Comparison of ENCODE assay signal across 8 mouse cellular contexts in genomic region chr11:88728508-88728890, GRCm38 (mm10). TPM values are rescaled to one million over a fixed set of nuclear protein-coding genes. Genes with fewer than 3 reads are reported as not detected.
DNase-seq lines count a peak whose midpoint lies in the region; ATAC-seq and TF ChIP-seq lines count a peak whose summit lies in the region.

No protein-coding gene starts in this region.

- H3K27ac ChIP-seq in cortical plate, adult 2 months (ENCODE audit: insufficient read depth, low read length) = no peak overlapping the region

- H3K4me3 ChIP-seq in cortical plate, adult 2 months (ENCODE audit: insufficient read depth, low read length) = no peak overlapping the region

- TF ChIP-seq CTCF in cortical plate, adult 2 months (IDR thresholded peaks at IDR 0.05; ENCODE audit: extremely low read depth, insufficient read depth, low read length) = peak; percentile 98

- no peak for TF ChIP-seq POLR2A in cortical plate, adult 2 months (IDR thresholded peaks at IDR 0.05; ENCODE audit: extremely low read depth, insufficient read depth, low read length)

- peak; percentile 62 for ATAC-seq in granulocyte monocyte progenitor cell, adult 5-6 weeks (replicated peaks; ENCODE audit: poor library complexity, severe bottlenecking)

- DNase-seq in CD4-positive, CD25-positive, alpha-beta regulatory T cell, adult 2 months (ENCODE audit: low read depth, low spot score) = peak; percentile 88
- DNase-seq in WW6 (ENCODE audit: low read depth, low spot score) = peak; percentile 43
- DNase-seq in layer of hippocampus, adult 18-20 months (ENCODE audit: low spot score in 2 of 2) = peak; percentile 32 to 77
- DNase-seq in lung, postnatal 10 days = peak; percentile 85
- peak; percentile 62 for DNase-seq in right cerebral cortex, postnatal 14 days
- peak; percentile 60 to 83 for DNase-seq in urinary bladder, postnatal 4 days (ENCODE audit: low spot score in 2 of 2)

- H3K4me1 ChIP-seq in cortical plate, adult 2 months (ENCODE audit: control insufficient read depth, insufficient read depth, low read length) = no peaks in the 10 kb centered on the region; the same call in 1 of the 2 replicates

RNA-seq across cellular contexts. Expression of gene Msi2, which starts 10.2 kb away (rescaled TPM):
- 57.1 and 57.5 TPM in 2 replicates for polyA plus RNA-seq in cortical plate, adult 2 months (2012; rRNA removed)
- total RNA-seq in granulocyte monocyte progenitor cell, adult 5-6 weeks (2014; fragmentation: Nextera tagmentation) = 35.2 and 39.6 TPM in 2 replicates
- 33.6 and 34.7 TPM in 2 replicates for total RNA-seq in granulocyte monocyte progenitor cell, adult 5-6 weeks (2017)
- 100 to 1,000 TPM; 110 to 113 TPM for total RNA-seq in layer of hippocampus, adult 18-20 months (2021)
